Mouse (Mus musculus) lung, embryonic 15.5 days (tissue): ENCODE results near the gene Golph3l. TPM values are rescaled to one million over a fixed set of nuclear protein-coding genes. Genes with fewer than 3 reads are reported as not detected.
"Not testable (repeated sequence)": the region's sequence is repeated elsewhere in the genome, so short reads cannot be mapped to it uniquely, and the experiment has no call there.

ENCODE experiments used
- ATAC-seq: fragments of 200-750 bp; cut with Nextera tagmentation; 2 replicates; pipeline ENCODE4 v1.8.0; 2017; ENCODE audit warnings: moderate number of reproducible peaks, borderline replicate concordance; ENCODE audit not compliant: low FRiP score, low TSS enrichment; ENCODE audit errors: extremely low read depth
- H3K27ac ChIP-seq: fragments of 300-500 bp; sonication (generic); 2 replicates; pipeline ENCODE4 v1.5.1; 2015; ENCODE audit warnings: moderate library complexity, mild to moderate bottlenecking, inconsistent platforms
- H3K27me3 ChIP-seq: fragments of 300-500 bp; sonication (generic); 2 replicates; pipeline ENCODE4 v1.6.1; 2015; ENCODE audit warnings: inconsistent platforms
- H3K36me3 ChIP-seq: fragments of 300-500 bp; sonication (generic); 2 replicates; pipeline ENCODE4 v1.6.1; 2015; ENCODE audit warnings: inconsistent platforms
- H3K4me1 ChIP-seq: fragments of 300-500 bp; sonication (generic); 2 replicates; pipeline ENCODE4 v1.6.1; 2015; ENCODE audit warnings: inconsistent platforms
- H3K4me2 ChIP-seq: fragments of 300-500 bp; sonication (generic); 2 replicates; pipeline ENCODE4 v1.6.1; 2015; ENCODE audit warnings: inconsistent platforms, mild to moderate bottlenecking, moderate library complexity
- H3K4me3 ChIP-seq: fragments of 300-500 bp; sonication (generic); 2 replicates; pipeline ENCODE4 v1.5.1; 2015; ENCODE audit warnings: mild to moderate bottlenecking, inconsistent platforms
- H3K9ac ChIP-seq: fragments of 300-500 bp; sonication (generic); 2 replicates; pipeline ENCODE4 v1.6.1; 2015; ENCODE audit warnings: inconsistent platforms
- H3K9me3 ChIP-seq: fragments of 300-500 bp; sonication (generic); 2 replicates; pipeline ENCODE4 v1.6.1; 2016; ENCODE audit warnings: inconsistent platforms
- WGBS: fragments of 180-500 bp; shearing (Covaris S2); methylation state at CpG from one replicate; pipeline ENCODE4 v1.1.7; 2015; 5-methylcytosine and 5-hydroxymethylcytosine counted together
- polyA plus RNA-seq: library from polyadenylated mRNA; unstranded; fragments of >200 nt; fragmentation: Nextera tagmentation; extraction: Ambion mirVana; gene quantifications from 2 replicates; pipeline ENCODE4 v1.2.1, GENCODE M21; 2015

Gene Golph3l
- polyA plus RNA-seq, 1 experiment from 2014 or later = 33.6 TPM

GRCm38 (mm10) chr3:95587754-95588603, 755 bp upstream of the Golph3l start:
- H3K4me1 ChIP-seq = peaks cover 6% of the 10 kb centered on the region
- no peaks in the 10 kb centered on the region for H3K9me3 ChIP-seq
- H3K9ac ChIP-seq = 0 out of 2 replicates have a peak overlapping the region, but pooled peaks have one; percentile 8
- H3K4me2 ChIP-seq = peak overlapping the region; percentile 62
- 43% methylated on average over 8 of the region's 8 CpGs for WGBS
- no peaks in the 10 kb centered on the region for H3K27me3 ChIP-seq
- H3K36me3 ChIP-seq = peaks cover 8% of the 10 kb centered on the region
- ATAC-seq = no peak
- H3K27ac ChIP-seq = peak overlapping the region; percentile 84; the same call in 1 of the 2 replicates
- peak overlapping the region; percentile 80 for H3K4me3 ChIP-seq

- Histone ChIP-seq H3K4me3 (no peak overlapping the region), H3K27me3 (no peaks in the 10 kb centered on the region), H3K4me2 (no peak overlapping the region), H3K27ac (no peak overlapping the region), H3K9me3 (no peaks in the 10 kb centered on the region), H3K4me1 (no peaks in the 10 kb centered on the region), H3K9ac (no peak overlapping the region), H3K36me3 (peaks cover 18% of the 10 kb centered on the region)
- ATAC-seq = no peak
Observed at GRCm38 (mm10) chr3:95598734-95599133, 10.0 kb downstream of the Golph3l start.

GRCm38 (mm10) chr3:95601287-95601686, 12.6 kb downstream of the Golph3l start:
- ATAC-seq = no peak
- WGBS = 73% methylated on average over 3 of the region's 3 CpGs

GRCm38 (mm10) chr3:95606096-95606495, 17.4 kb downstream of the Golph3l start:
- H3K4me1 ChIP-seq = 0 out of 2 replicates have a peak, but pooled peaks cover 4% of the 10 kb centered on the region
- peaks cover 28% of the 10 kb centered on the region for H3K36me3 ChIP-seq
- H3K9me3 ChIP-seq = no peaks in the 10 kb centered on the region
- ATAC-seq = no peak
- no peak overlapping the region for H3K4me2 ChIP-seq
- H3K27me3 ChIP-seq = no peaks in the 10 kb centered on the region
- 0 out of 2 replicates have a peak overlapping the region, but pooled peaks have one; percentile 3 for H3K27ac ChIP-seq
- no peak overlapping the region for H3K4me3 ChIP-seq
- no peak overlapping the region for H3K9ac ChIP-seq
- WGBS = 65% methylated on average over 3 of the region's 3 CpGs

More at GRCm38 (mm10) chr3:95601287-95601686, 12.6 kb downstream of the Golph3l start:
- no peaks in the 10 kb centered on the region for H3K9me3 ChIP-seq
- H3K4me3 ChIP-seq = no peak overlapping the region
- H3K27ac ChIP-seq = no peak overlapping the region
- H3K9ac ChIP-seq = no peak overlapping the region
- H3K4me2 ChIP-seq = no peak overlapping the region
- 0 out of 2 replicates have a peak, but pooled peaks cover 4% of the 10 kb centered on the region for H3K4me1 ChIP-seq
- peaks cover 2% of the 10 kb centered on the region; the same call in 1 of the 2 replicates for H3K36me3 ChIP-seq
- no peaks in the 10 kb centered on the region for H3K27me3 ChIP-seq

- H3K36me3 ChIP-seq = peaks cover 28% of the 10 kb centered on the region
- ATAC-seq = no peak
- H3K4me3 ChIP-seq = no peak overlapping the region
- no peaks in the 10 kb centered on the region for H3K9me3 ChIP-seq
- H3K4me2 ChIP-seq = no peak overlapping the region
- 0 out of 2 replicates have a peak, but pooled peaks cover 4% of the 10 kb centered on the region for H3K4me1 ChIP-seq
- H3K27ac ChIP-seq = no peak overlapping the region
- WGBS = 66% methylated on average over 3 of the region's 3 CpGs
- H3K9ac ChIP-seq = no peak overlapping the region
- no peaks in the 10 kb centered on the region for H3K27me3 ChIP-seq
Observed at GRCm38 (mm10) chr3:95609195-95609594, 20.5 kb downstream of the Golph3l start.

- no peak overlapping the region for H3K27ac ChIP-seq
- peaks cover 37% of the 10 kb centered on the region for H3K36me3 ChIP-seq
- WGBS = 97% methylated on average over 1 of the region's 1 CpGs
- H3K27me3 ChIP-seq = no peaks in the 10 kb centered on the region
- H3K4me3 ChIP-seq = no peak overlapping the region
- H3K4me2 ChIP-seq = no peak overlapping the region
- H3K9me3 ChIP-seq = no peaks in the 10 kb centered on the region
- no peak overlapping the region for H3K9ac ChIP-seq
- no peaks in the 10 kb centered on the region for H3K4me1 ChIP-seq
- no peak for ATAC-seq
Observed at GRCm38 (mm10) chr3:95613996-95614395, 25.3 kb downstream of the Golph3l start.

- 59% methylated on average over 1 of the region's 1 CpGs for WGBS
- H3K9ac ChIP-seq = no peak overlapping the region
- no peak overlapping the region for H3K4me2 ChIP-seq
- no peak overlapping the region for H3K4me3 ChIP-seq
- no peak overlapping the region for H3K27ac ChIP-seq
- no peak for ATAC-seq
- peaks cover 37% of the 10 kb centered on the region for H3K36me3 ChIP-seq
- no peaks in the 10 kb centered on the region for H3K27me3 ChIP-seq
- H3K4me1 ChIP-seq = no peaks in the 10 kb centered on the region
- H3K9me3 ChIP-seq = no peaks in the 10 kb centered on the region
Observed at GRCm38 (mm10) chr3:95618511-95618910, 29.8 kb downstream of the Golph3l start.

GRCm38 (mm10) chr3:95621241-95621640, 32.5 kb downstream of the Golph3l start:
- H3K27me3 ChIP-seq = no peaks in the 10 kb centered on the region
- no peak overlapping the region for H3K9ac ChIP-seq
- WGBS = 73% methylated on average over 1 of the region's 1 CpGs
- H3K4me2 ChIP-seq = no peak overlapping the region
- no peak overlapping the region for H3K27ac ChIP-seq
- ATAC-seq = no peak
- H3K4me1 ChIP-seq = peaks cover 7% of the 10 kb centered on the region
- no peaks in the 10 kb centered on the region for H3K9me3 ChIP-seq
- H3K36me3 ChIP-seq = peaks cover 30% of the 10 kb centered on the region
- no peak overlapping the region for H3K4me3 ChIP-seq

- not testable (repeated sequence) for H3K27ac ChIP-seq, ATAC-seq, H3K4me3 ChIP-seq
Observed at GRCm38 (mm10) chr3:95622421-95622820, 33.7 kb downstream of the Golph3l start.

GRCm38 (mm10) chr3:95623551-95623950, 34.8 kb downstream of the Golph3l start:
- WGBS = 52% methylated on average over 2 of the region's 2 CpGs
- Histone ChIP-seq H3K4me2 (no peak overlapping the region), H3K4me1 (peaks cover 8% of the 10 kb centered on the region), H3K9me3 (no peaks in the 10 kb centered on the region), H3K36me3 (peaks cover 34% of the 10 kb centered on the region), H3K27ac (no peak overlapping the region), H3K4me3 (no peak overlapping the region), H3K9ac (no peak overlapping the region), H3K27me3 (no peaks in the 10 kb centered on the region)
- ATAC-seq = no peak

More at GRCm38 (mm10) chr3:95622421-95622820, 33.7 kb downstream of the Golph3l start:
- H3K9ac ChIP-seq, H3K9me3 ChIP-seq, H3K27me3 ChIP-seq, H3K4me1 ChIP-seq, H3K4me2 ChIP-seq: not testable (repeated sequence)
- H3K36me3 ChIP-seq = peaks cover 34% of the 10 kb centered on the region
- 91% methylated on average over 20 of the region's 20 CpGs for WGBS

- Histone ChIP-seq H3K4me2 (peak overlapping the region; percentile 61), H3K27ac (peak overlapping the region; percentile 93), H3K4me3 (peak overlapping the region; percentile 62), H3K9ac (peak overlapping the region; percentile 51), H3K36me3 (peaks cover 39% of the 10 kb centered on the region)
- not testable (repeated sequence) for ATAC-seq, H3K4me1 ChIP-seq, H3K9me3 ChIP-seq, H3K27me3 ChIP-seq
- 65% methylated on average over 5 of the region's 5 CpGs for WGBS
Observed at GRCm38 (mm10) chr3:95623991-95624515, 35.3 kb downstream of the Golph3l start.
